Mouse (Mus musculus) heart, embryonic 13.5 days (tissue): ENCODE measurements around the gene Aars. TPM values are rescaled to one million over a fixed set of nuclear protein-coding genes. Genes with fewer than 3 reads are reported as not detected.
"Not testable (repeated sequence)": the region's sequence is repeated elsewhere in the genome, so short reads cannot be mapped to it uniquely, and the experiment has no call there.

Experiments
- ATAC-seq: fragments of 200-750 bp; cut with Nextera tagmentation; 2 replicates; pipeline ENCODE4 v1.8.0; 2017; ENCODE audit warnings: moderate TSS enrichment; ENCODE audit not compliant: insufficient number of reproducible peaks, low FRiP score, low TSS enrichment; ENCODE audit errors: extremely low read depth
- H3K27ac ChIP-seq: fragments of 300-500 bp; sonication (generic); replicated peaks from 2 replicates; pipeline ENCODE4 v1.5.1; 2015; ENCODE audit warnings: moderate library complexity, mild to moderate bottlenecking, inconsistent platforms
- H3K27me3 ChIP-seq: fragments of 300-500 bp; sonication (generic); replicated peaks from 2 replicates; pipeline ENCODE4 v1.6.1; 2015; ENCODE audit warnings: mild to moderate bottlenecking, inconsistent platforms
- H3K36me3 ChIP-seq: fragments of 300-500 bp; sonication (generic); 2 replicates; pipeline ENCODE4 v1.6.1; 2015; ENCODE audit warnings: mild to moderate bottlenecking, inconsistent platforms
- H3K4me1 ChIP-seq: fragments of 300-500 bp; sonication (generic); 2 replicates; pipeline ENCODE4 v1.6.1; 2015; ENCODE audit warnings: inconsistent platforms
- H3K4me2 ChIP-seq: fragments of 300-500 bp; sonication (generic); 2 replicates; pipeline ENCODE4 v1.6.1; 2015; ENCODE audit warnings: inconsistent platforms, mild to moderate bottlenecking, moderate library complexity
- H3K4me3 ChIP-seq: fragments of 300-500 bp; sonication (generic); 2 replicates; pipeline ENCODE4 v1.5.1; 2015; ENCODE audit warnings: moderate library complexity, mild to moderate bottlenecking, inconsistent platforms
- H3K9ac ChIP-seq: fragments of 300-500 bp; sonication (generic); 2 replicates; pipeline ENCODE4 v1.6.1; 2015; ENCODE audit warnings: inconsistent platforms, mild to moderate bottlenecking, moderate library complexity
- H3K9me3 ChIP-seq: fragments of 300-500 bp; sonication (generic); 2 replicates; pipeline ENCODE4 v1.6.1; 2016; ENCODE audit warnings: inconsistent platforms
- WGBS: fragments of 180-500 bp; shearing (Covaris S2); methylation state at CpG from one replicate; pipeline ENCODE4 v1.1.7; 2015; ENCODE audit warnings: mixed read lengths; 5-methylcytosine and 5-hydroxymethylcytosine counted together
- polyA plus RNA-seq: library from polyadenylated mRNA; unstranded; fragments of >200 nt; fragmentation: Nextera tagmentation; extraction: Ambion mirVana; gene quantifications from 2 replicates; pipeline ENCODE4 v1.2.1, GENCODE M21; 2015

Gene Aars
- 36.2 and 36.4 TPM in 2 replicates for polyA plus RNA-seq

DNA sequence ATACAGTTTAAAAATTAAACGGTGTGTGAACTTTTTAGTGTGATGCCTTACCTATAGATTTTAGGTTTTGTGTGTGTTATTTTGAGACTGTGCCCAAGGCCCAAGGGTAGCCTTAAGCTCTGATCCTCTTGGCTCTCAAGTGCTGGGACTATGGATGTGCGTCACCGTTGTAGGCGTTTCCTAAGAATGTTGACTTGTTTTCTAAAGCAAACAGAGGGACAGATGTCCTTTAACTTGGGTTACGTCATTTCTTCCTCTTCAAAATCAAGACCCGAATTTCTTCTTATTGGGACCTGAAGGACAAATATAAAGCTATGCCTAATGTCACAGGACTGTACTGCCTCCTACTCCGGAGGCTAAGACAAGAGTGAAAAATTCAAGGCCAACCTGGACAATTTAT, at the start of gene Aars:
Gene Aars, plus strand, starts transcription at position 229 of the 400 bp plus-strand sequence.
- Histone ChIP-seq H3K4me3 (peak within 1 kb of the TSS; percentile 79), H3K9ac (peak within 1 kb of the TSS; percentile 86), H3K4me1 (peaks cover 23% of the 10 kb centered on the region), H3K9me3 (no peaks in the 10 kb centered on the region), H3K36me3 (peaks cover 21% of the 10 kb centered on the region), H3K27ac (peak within 1 kb of the TSS; percentile 84), H3K27me3 (peaks cover 16% of the 10 kb centered on the region), H3K4me2 (peak within 1 kb of the TSS; percentile 77)
- ATAC-seq = no peak
- WGBS = 93% methylated on average over 7 of the region's 7 CpGs

- Histone ChIP-seq H3K9ac (no peak overlapping the region), H3K4me1 (no peaks in the 10 kb centered on the region), H3K4me3 (no peak overlapping the region), H3K4me2 (no peak overlapping the region), H3K27me3 (no peaks in the 10 kb centered on the region), H3K36me3 (peaks cover 95% of the 10 kb centered on the region), H3K9me3 (no peaks in the 10 kb centered on the region), H3K27ac (no peak overlapping the region)
- ATAC-seq = no peak
- WGBS = 74% methylated on average over 8 of the region's 8 CpGs
Measured at GRCm38 (mm10) chr8:110987805-110988744, 44.9 kb upstream of the Aars start.

- WGBS = 91% methylated on average over 9 of the region's 9 CpGs
Measured at GRCm38 (mm10) chr8:110990017-110990416, 42.9 kb upstream of the Aars start.

DNA sequence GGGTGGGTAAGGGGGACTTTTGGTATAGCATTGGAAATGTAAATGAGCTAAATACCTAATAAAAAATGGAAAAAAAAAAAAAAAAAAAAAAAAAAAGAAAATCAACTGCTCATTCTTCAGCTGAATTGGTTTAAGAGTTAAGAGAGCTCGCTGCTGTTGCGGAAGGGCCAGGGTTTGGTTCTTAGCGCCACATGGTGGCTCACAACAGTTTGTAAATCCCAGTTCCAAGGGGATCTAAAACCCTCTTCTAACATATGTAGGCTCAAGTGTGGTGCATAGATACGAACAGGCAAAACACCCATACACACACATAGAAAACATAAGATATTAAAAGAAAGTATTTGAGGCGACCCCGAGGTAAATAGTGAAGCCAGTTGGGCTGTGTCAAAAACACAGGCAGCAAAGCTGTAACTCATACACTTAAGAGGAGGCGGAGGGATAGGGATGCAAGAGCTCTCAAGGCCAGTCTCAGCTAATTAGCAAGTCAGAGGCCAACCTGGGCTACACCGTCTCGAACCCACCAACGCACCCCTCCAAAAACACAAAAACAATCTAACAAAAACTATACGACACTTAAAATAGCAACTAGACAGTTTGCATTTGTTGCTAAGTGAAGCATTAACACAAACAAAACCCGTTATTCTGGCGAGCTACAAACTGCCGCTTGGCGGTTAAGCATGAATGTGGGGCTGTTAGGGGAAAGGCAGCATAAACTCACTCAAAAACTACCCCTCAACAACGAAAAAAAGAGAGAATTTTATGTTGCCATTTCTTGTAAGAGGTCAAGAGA, 36.1 kb upstream of the Aars start:
- 35% methylated on average over 16 of the region's 16 CpGs for WGBS
- peak overlapping the region; percentile 90 for H3K4me2 ChIP-seq

More at GRCm38 (mm10) chr8:110990017-110990416, 42.9 kb upstream of the Aars start:
- H3K4me2 ChIP-seq = no peak overlapping the region
- no peak overlapping the region for H3K9ac ChIP-seq
- H3K4me3 ChIP-seq = no peak overlapping the region
- no peaks in the 10 kb centered on the region for H3K4me1 ChIP-seq
- no peak overlapping the region for H3K27ac ChIP-seq
- no peak for ATAC-seq
- H3K9me3 ChIP-seq = no peaks in the 10 kb centered on the region
- peaks cover 85% of the 10 kb centered on the region for H3K36me3 ChIP-seq
- H3K27me3 ChIP-seq = no peaks in the 10 kb centered on the region

GRCm38 (mm10) chr8:110997547-110998531, 35.1 kb upstream of the Aars start, which contains the start of gene Ddx19a:
Ddx19a (minus strand) TSS chr8:110997800.
- H3K36me3 ChIP-seq = peaks cover 11% of the 10 kb centered on the region
- H3K4me3 ChIP-seq = peak within 1 kb of the TSS; percentile 76
- 3% methylated on average over 58 of the region's 58 CpGs for WGBS
- no peaks in the 10 kb centered on the region for H3K9me3 ChIP-seq
- H3K4me2 ChIP-seq = peak within 1 kb of the TSS; percentile 90
- H3K4me1 ChIP-seq = peaks cover 12% of the 10 kb centered on the region
- peak within 1 kb of the TSS; percentile 88 for H3K9ac ChIP-seq
- peak; percentile 83 for ATAC-seq
- no peaks in the 10 kb centered on the region for H3K27me3 ChIP-seq
- H3K27ac ChIP-seq = peak within 1 kb of the TSS; percentile 78

More for the DNA sequence above, 36.1 kb upstream of the Aars start:
- peak overlapping the region; percentile 78 for H3K27ac ChIP-seq
- H3K27me3 ChIP-seq = no peaks in the 10 kb centered on the region
- H3K36me3 ChIP-seq = peaks cover 21% of the 10 kb centered on the region
- no peaks in the 10 kb centered on the region for H3K9me3 ChIP-seq
- peak overlapping the region; percentile 76 for H3K4me3 ChIP-seq
- H3K4me1 ChIP-seq = peaks cover 12% of the 10 kb centered on the region
- peak overlapping the region; percentile 88 for H3K9ac ChIP-seq
- no peak for ATAC-seq

DNA sequence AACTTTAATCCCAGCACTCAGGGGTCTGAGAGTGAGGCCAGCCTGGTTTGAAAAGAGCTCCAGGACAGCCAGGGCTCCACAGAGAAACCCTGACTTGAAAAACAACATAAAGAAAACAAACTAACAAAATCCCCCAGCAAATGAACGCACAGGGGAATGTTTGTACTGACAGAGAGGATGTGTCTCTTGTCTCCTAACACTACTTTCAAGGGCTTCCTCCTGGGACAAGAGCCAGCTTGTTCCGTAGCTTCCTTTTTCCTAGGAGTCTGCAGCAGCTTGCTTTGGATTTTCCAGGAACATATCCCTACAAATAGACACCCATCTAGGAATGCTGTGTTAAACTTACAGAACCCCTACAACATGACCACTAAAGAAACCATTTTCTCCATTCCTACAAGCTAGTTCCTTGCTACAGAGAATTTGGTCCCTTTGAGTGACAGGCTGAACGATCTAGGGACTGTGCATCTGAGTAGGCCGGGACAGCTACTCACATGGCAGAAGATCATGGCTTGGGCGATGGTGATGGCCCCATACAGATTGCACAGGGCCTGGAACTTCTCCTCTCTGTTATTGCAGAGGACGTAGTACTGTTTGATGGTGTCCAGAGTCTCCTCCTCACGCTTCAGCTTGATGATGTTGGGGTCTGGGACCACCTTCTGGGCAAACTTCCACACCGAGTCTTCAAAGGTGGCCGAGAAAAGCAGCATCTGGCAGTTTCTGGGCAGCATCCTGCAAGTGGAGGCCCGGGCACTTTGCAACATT, 22.5 kb upstream of the Aars start:
- H3K4me3 ChIP-seq, H3K4me1 ChIP-seq, H3K9ac ChIP-seq, H3K9me3 ChIP-seq, H3K27me3 ChIP-seq, H3K27ac ChIP-seq, ATAC-seq, H3K4me2 ChIP-seq: not testable (repeated sequence)
- H3K36me3 ChIP-seq = peaks cover 73% of the 10 kb centered on the region
- 79% methylated on average over 8 of the region's 10 CpGs for WGBS

- H3K27ac ChIP-seq, H3K4me3 ChIP-seq, H3K4me1 ChIP-seq, ATAC-seq, H3K36me3 ChIP-seq, H3K4me2 ChIP-seq, H3K9me3 ChIP-seq, H3K9ac ChIP-seq: not testable (repeated sequence)
- H3K27me3 ChIP-seq = peaks cover 11% of the 10 kb centered on the region
- 90% methylated on average over 2 of the region's 2 CpGs for WGBS
Measured at GRCm38 (mm10) chr8:111026609-111027008, 6.3 kb upstream of the Aars start.

GRCm38 (mm10) chr8:111027391-111027937, 5.5 kb upstream of the Aars start:
- peak overlapping the region; percentile 84 for H3K4me3 ChIP-seq
- peak; percentile 88 for ATAC-seq

DNA sequence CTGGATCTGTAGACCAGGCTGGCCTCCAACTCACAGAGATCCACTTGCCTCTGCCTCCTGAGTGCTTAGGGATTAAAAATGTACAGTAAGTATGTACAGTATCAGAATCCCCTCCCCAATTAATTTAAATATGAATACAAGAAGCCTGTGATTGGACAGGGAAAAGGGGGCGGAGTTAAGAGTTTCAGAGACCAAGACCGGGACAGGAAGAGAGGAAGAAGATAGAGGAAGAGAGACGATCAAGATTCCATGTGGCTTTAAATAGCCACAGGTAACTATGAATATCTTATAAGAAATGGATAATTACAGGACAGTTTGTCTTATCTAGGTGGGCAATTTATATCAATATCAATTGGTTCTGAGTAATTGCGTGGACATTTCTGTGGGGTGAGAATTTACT, 3.4 kb upstream of the Aars start:
- no peak for ATAC-seq
- H3K36me3 ChIP-seq = no peaks in the 10 kb centered on the region
- no peak overlapping the region for H3K4me2 ChIP-seq
- WGBS = 42% methylated on average over 4 of the region's 4 CpGs
- no peak overlapping the region for H3K27ac ChIP-seq
- H3K9ac ChIP-seq = no peak overlapping the region
- no peaks in the 10 kb centered on the region for H3K9me3 ChIP-seq
- H3K4me3 ChIP-seq = no peak overlapping the region
- peaks cover 16% of the 10 kb centered on the region for H3K27me3 ChIP-seq
- peaks cover 14% of the 10 kb centered on the region for H3K4me1 ChIP-seq

More at GRCm38 (mm10) chr8:111027391-111027937, 5.5 kb upstream of the Aars start:
- Histone ChIP-seq H3K9me3 (no peaks in the 10 kb centered on the region), H3K36me3 (no peaks in the 10 kb centered on the region), H3K4me2 (peak overlapping the region; percentile 84), H3K4me1 (peaks cover 7% of the 10 kb centered on the region), H3K27me3 (peaks cover 16% of the 10 kb centered on the region), H3K27ac (peak overlapping the region; percentile 68), H3K9ac (peak overlapping the region; percentile 90)
- under 1% methylated on average over 31 of the region's 31 CpGs for WGBS

GRCm38 (mm10) chr8:111030045-111030444, 2.9 kb upstream of the Aars start:
- no peak overlapping the region for H3K27ac ChIP-seq
- ATAC-seq = no peak
- WGBS = 76% methylated on average over 6 of the region's 6 CpGs
- peaks cover 16% of the 10 kb centered on the region for H3K27me3 ChIP-seq
- H3K9me3 ChIP-seq = no peaks in the 10 kb centered on the region
- H3K4me2 ChIP-seq = no peak overlapping the region
- peaks cover 19% of the 10 kb centered on the region for H3K4me1 ChIP-seq
- H3K36me3 ChIP-seq = no peaks in the 10 kb centered on the region
- H3K4me3 ChIP-seq = no peak overlapping the region
- no peak overlapping the region for H3K9ac ChIP-seq
